Mouse (Mus musculus): ENCODE measurements around the gene Usp17lb.

DNA sequence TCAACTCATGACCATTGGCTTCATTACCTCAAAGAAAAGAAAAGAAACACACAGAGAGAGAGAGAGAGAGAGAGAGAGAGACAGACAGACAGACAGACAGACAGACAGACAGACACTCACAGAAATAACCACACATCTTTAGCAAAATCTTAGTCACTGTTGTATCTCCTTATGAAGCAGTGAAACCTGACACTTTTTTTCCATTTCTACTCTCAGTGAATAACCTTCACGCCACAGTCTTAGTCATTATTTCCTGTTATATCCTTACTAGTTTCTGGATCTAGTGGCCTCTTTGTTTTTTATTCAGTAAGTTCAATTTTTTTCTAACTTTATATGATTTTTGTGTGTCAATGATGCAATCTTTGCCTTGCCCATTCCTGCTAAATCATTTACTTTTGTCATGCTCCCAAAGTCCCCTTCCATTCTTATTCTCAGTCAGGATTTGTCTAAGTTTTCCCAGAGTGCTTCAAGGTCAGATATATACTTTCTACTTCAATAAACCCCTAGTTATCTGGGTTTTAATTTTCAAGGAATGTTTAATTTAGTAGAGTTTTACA is 1.4 kb upstream of the Usp17lb start:
- TF ChIP-seq CTCF (IDR thresholded peaks at IDR 0.05; ENCODE audit: low read depth) (no peak), EP300 (IDR thresholded peaks at IDR 0.05; ENCODE audit: low read depth) (no peak)
